Mouse (Mus musculus) midbrain, embryonic 10.5 days (tissue): Measurements from ENCODE around the gene Snx3. TPM values are rescaled to one million over a fixed set of nuclear protein-coding genes. Genes with fewer than 3 reads are reported as not detected.

Experiments
- DNase-seq: peaks from one replicate; pipeline ENCODE4 v3.0.0-alpha.2; 2017; ENCODE audit warnings: low spot score
- H3K27ac ChIP-seq: fragments of 300-500 bp; sonication (generic); replicated peaks from 2 replicates; pipeline ENCODE4 v1.5.1; 2016; ENCODE audit warnings: mild to moderate bottlenecking
- H3K27me3 ChIP-seq: fragments of 300-500 bp; sonication (generic); 2 replicates; pipeline ENCODE4 v1.6.1; 2016; ENCODE audit warnings: low read depth, mild to moderate bottlenecking; ENCODE audit not compliant: poor library complexity, severe bottlenecking
- H3K36me3 ChIP-seq: fragments of 300-500 bp; sonication (generic); 2 replicates; pipeline ENCODE4 v1.6.1; 2016; ENCODE audit warnings: mild to moderate bottlenecking, moderate library complexity
- H3K4me1 ChIP-seq: fragments of 300-500 bp; sonication (generic); 2 replicates; pipeline ENCODE4 v1.6.1; 2016
- H3K4me3 ChIP-seq: fragments of 300-500 bp; sonication (generic); 2 replicates; pipeline ENCODE4 v1.5.1; 2016; ENCODE audit warnings: mild to moderate bottlenecking, moderate library complexity
- H3K9me3 ChIP-seq: fragments of 300-500 bp; sonication (generic); replicated peaks from 2 replicates; pipeline ENCODE4 v1.6.1; 2016; ENCODE audit warnings: mild to moderate bottlenecking
- WGBS: fragments of 180-500 bp; shearing (Covaris S2); methylation state at CpG from one replicate; pipeline ENCODE4 v1.1.7; 2016; 5-methylcytosine and 5-hydroxymethylcytosine counted together
- polyA plus RNA-seq: library from polyadenylated mRNA; unstranded; fragments of >200 nt; fragmentation: Nextera tagmentation; extraction: Ambion mirVana; gene quantifications from 2 replicates; pipeline ENCODE4 v1.2.1, GENCODE M21; 2016

Gene Snx3
- 235 and 241 TPM in 2 replicates for polyA plus RNA-seq

- under 1% methylated on average over 68 of the region's 68 CpGs for WGBS
- H3K4me1 ChIP-seq, result peaks cover 15% of the 10 kb centered on the region
- DNase-seq, result peak; percentile 96
- H3K27me3 ChIP-seq, result no peaks in the 10 kb centered on the region
- no peaks in the 10 kb centered on the region for H3K9me3 ChIP-seq
- peaks cover 19% of the 10 kb centered on the region for H3K36me3 ChIP-seq
- H3K4me3 ChIP-seq, result peak within 1 kb of the TSS; percentile 92
- peak within 1 kb of the TSS; percentile 94 for H3K27ac ChIP-seq
Observed at GRCm38 (mm10) chr10:42501775-42502348, at the start of gene Snx3. Gene Snx3, plus strand, starts transcription at chr10:42502030.

GRCm38 (mm10) chr10:42454266-42454665 is 47.6 kb upstream of the Snx3 start:
- Histone ChIP-seq H3K27me3 (no peaks in the 10 kb centered on the region; the same call in none of the 2 replicates), H3K4me3 (no peak overlapping the region), H3K4me1 (peaks cover 6% of the 10 kb centered on the region), H3K27ac (no peak overlapping the region), H3K9me3 (peaks cover 10% of the 10 kb centered on the region), H3K36me3 (peaks cover 10% of the 10 kb centered on the region)
- DNase-seq, result no peak
- 90% methylated on average over 11 of the region's 11 CpGs for WGBS

GRCm38 (mm10) chr10:42454690-42455089 is 47.1 kb upstream of the Snx3 start:
- Histone ChIP-seq H3K9me3 (peaks cover 13% of the 10 kb centered on the region), H3K4me1 (peaks cover 2% of the 10 kb centered on the region), H3K27ac (no peak overlapping the region), H3K36me3 (peaks cover 10% of the 10 kb centered on the region), H3K4me3 (no peak overlapping the region), H3K27me3 (no peaks in the 10 kb centered on the region; the same call in none of the 2 replicates)
- no peak for DNase-seq
- 87% methylated on average over 6 of the region's 6 CpGs for WGBS

GRCm38 (mm10) chr10:42455981-42456380 is 45.8 kb upstream of the Snx3 start:
- no peaks in the 10 kb centered on the region for H3K27me3 ChIP-seq
- H3K36me3 ChIP-seq, result peaks cover 10% of the 10 kb centered on the region
- DNase-seq, result no peak
- H3K4me3 ChIP-seq, result no peak overlapping the region
- WGBS, result 88% methylated on average over 5 of the region's 5 CpGs
- H3K9me3 ChIP-seq, result peaks cover 13% of the 10 kb centered on the region
- no peaks in the 10 kb centered on the region for H3K4me1 ChIP-seq
- no peak overlapping the region for H3K27ac ChIP-seq

GRCm38 (mm10) chr10:42457557-42458191 is 44.2 kb upstream of the Snx3 start:
- Histone ChIP-seq H3K27me3 (no peaks in the 10 kb centered on the region), H3K4me1 (no peaks in the 10 kb centered on the region), H3K36me3 (peaks cover 8% of the 10 kb centered on the region), H3K27ac (peak overlapping the region; percentile 43; the same call in 1 of the 2 replicates), H3K4me3 (no peak overlapping the region), H3K9me3 (peaks cover 13% of the 10 kb centered on the region)
- 82% methylated on average over 9 of the region's 9 CpGs for WGBS
- no peak for DNase-seq

GRCm38 (mm10) chr10:42464224-42464623 is 37.6 kb upstream of the Snx3 start:
- no peak for DNase-seq
- Histone ChIP-seq H3K4me1 (peaks cover 4% of the 10 kb centered on the region), H3K4me3 (no peak overlapping the region), H3K27ac (peak overlapping the region; percentile 33; the same call in 1 of the 2 replicates), H3K27me3 (no peaks in the 10 kb centered on the region), H3K36me3 (no peaks in the 10 kb centered on the region; the same call in 1 of the 2 replicates), H3K9me3 (peaks cover 4% of the 10 kb centered on the region)
- 49% methylated on average over 5 of the region's 5 CpGs for WGBS

- H3K36me3 ChIP-seq, result no peaks in the 10 kb centered on the region
- H3K27ac ChIP-seq, result no peak overlapping the region
- 80% methylated on average over 14 of the region's 14 CpGs for WGBS
Observed at GRCm38 (mm10) chr10:42464805-42465204, 37.0 kb upstream of the Snx3 start.

GRCm38 (mm10) chr10:42474946-42475514 is 26.8 kb upstream of the Snx3 start:
- no peak overlapping the region for H3K4me3 ChIP-seq
- peaks cover 8% of the 10 kb centered on the region for H3K36me3 ChIP-seq
- H3K4me1 ChIP-seq, result peaks cover 17% of the 10 kb centered on the region
- H3K9me3 ChIP-seq, result 0 out of 2 replicates have a peak, but pooled peaks cover 6% of the 10 kb centered on the region
- no peak overlapping the region for H3K27ac ChIP-seq
- H3K27me3 ChIP-seq, result no peaks in the 10 kb centered on the region
- 81% methylated on average over 6 of the region's 6 CpGs for WGBS
- no peak for DNase-seq

More at GRCm38 (mm10) chr10:42464805-42465204, 37.0 kb upstream of the Snx3 start:
- Histone ChIP-seq H3K4me1 (peaks cover 4% of the 10 kb centered on the region), H3K27me3 (no peaks in the 10 kb centered on the region), H3K9me3 (no peaks in the 10 kb centered on the region), H3K4me3 (no peak overlapping the region)
- no peak for DNase-seq

GRCm38 (mm10) chr10:42476774-42477475 is 24.9 kb upstream of the Snx3 start:
- Histone ChIP-seq H3K36me3 (peaks cover 4% of the 10 kb centered on the region; the same call in 1 of the 2 replicates), H3K9me3 (0 out of 2 replicates have a peak, but pooled peaks cover 6% of the 10 kb centered on the region), H3K4me3 (peak overlapping the region; percentile 83; the same call in 1 of the 2 replicates), H3K27me3 (no peaks in the 10 kb centered on the region), H3K27ac (no peak overlapping the region), H3K4me1 (peaks cover 17% of the 10 kb centered on the region)
- 94% methylated on average over 10 of the region's 10 CpGs for WGBS
- DNase-seq, result no peak

GRCm38 (mm10) chr10:42477550-42478340 is 24.1 kb upstream of the Snx3 start:
- Histone ChIP-seq H3K9me3 (0 out of 2 replicates have a peak, but pooled peaks cover 6% of the 10 kb centered on the region), H3K27me3 (no peaks in the 10 kb centered on the region), H3K4me1 (peaks cover 17% of the 10 kb centered on the region), H3K4me3 (peak overlapping the region; percentile 83), H3K27ac (peak overlapping the region; percentile 96), H3K36me3 (no peaks in the 10 kb centered on the region)
- WGBS, result 16% methylated on average over 25 of the region's 25 CpGs
- no peak for DNase-seq

- Histone ChIP-seq H3K27ac (peak within 1 kb of the TSS; percentile 96), H3K9me3 (0 out of 2 replicates have a peak, but pooled peaks cover under 1% of the 10 kb centered on the region), H3K36me3 (no peaks in the 10 kb centered on the region), H3K4me1 (peaks cover 17% of the 10 kb centered on the region), H3K27me3 (no peaks in the 10 kb centered on the region), H3K4me3 (peak within 1 kb of the TSS; percentile 83)
- peak; percentile 87 for DNase-seq
- WGBS, result under 1% methylated on average over 29 of the region's 29 CpGs
Observed at GRCm38 (mm10) chr10:42478341-42478720, 23.5 kb upstream of the Snx3 start, which contains the start of gene Afg1l. Gene Afg1l, minus strand, starts transcription at chr10:42478565.

GRCm38 (mm10) chr10:42480719-42481118 is 21.1 kb upstream of the Snx3 start:
- no peak for DNase-seq
- Histone ChIP-seq H3K36me3 (no peaks in the 10 kb centered on the region), H3K4me3 (no peak overlapping the region), H3K4me1 (peaks cover 17% of the 10 kb centered on the region), H3K9me3 (no peaks in the 10 kb centered on the region), H3K27ac (no peak overlapping the region), H3K27me3 (no peaks in the 10 kb centered on the region)
- WGBS, result 84% methylated on average over 4 of the region's 4 CpGs
